Mouse (Mus musculus): ENCODE results near the gene Kif26a. TPM values are rescaled to one million over a fixed set of nuclear protein-coding genes. Genes with fewer than 3 reads are reported as not detected.

Gene Kif26a
- total RNA-seq (2021), result 1 to 10 TPM; 2.7 to 4.5 TPM
- long read RNA-seq, experiment 1, result 0 reads
- long read RNA-seq, experiment 2, partial matches to known transcripts, result 0 of 2 reads
- long read RNA-seq, experiment 2, other reads (novel, unspliced or antisense), result 2 of 2 reads

DNA sequence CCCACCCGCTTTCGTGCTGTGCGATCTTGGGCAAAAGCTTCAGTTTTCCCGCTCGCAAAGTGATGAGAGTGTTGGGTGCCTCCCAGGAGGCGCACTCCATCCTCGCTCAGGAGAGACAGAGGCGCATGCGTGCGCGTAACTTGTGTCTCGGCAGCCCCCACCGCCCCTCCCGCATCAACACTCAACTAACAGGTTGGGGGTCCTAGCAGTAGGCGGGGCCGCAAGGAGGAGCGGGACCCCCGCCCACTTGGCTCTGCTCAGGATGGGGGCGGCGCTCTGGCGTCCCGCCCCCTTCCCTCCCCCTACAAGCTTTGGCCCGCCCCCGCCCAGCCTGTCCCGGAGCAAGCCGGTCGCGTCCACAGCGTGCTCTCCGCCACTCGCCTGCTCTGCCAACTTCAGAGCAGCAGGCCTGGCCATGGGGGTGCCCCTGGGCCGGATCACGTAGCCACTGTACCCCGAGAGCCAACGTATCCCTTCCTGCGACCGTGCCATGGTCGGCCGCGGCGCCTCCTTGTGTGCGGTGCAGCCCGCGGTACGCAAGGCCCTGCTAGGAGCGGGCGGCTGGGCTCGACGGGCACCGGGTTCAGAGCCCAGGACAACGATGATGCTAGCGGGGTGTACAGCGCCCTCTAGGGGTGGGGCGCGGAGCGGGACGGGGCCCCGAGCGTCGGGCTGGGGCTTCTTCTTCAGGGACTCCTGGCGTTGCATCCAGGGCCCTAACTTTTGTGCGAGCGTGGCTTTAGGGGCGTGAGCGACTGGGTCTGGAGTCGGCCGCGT, at the start of gene Kif26a:
TSS of gene Kif26a (plus strand) at position 334 of the 777 bp plus-strand sequence.
- peak; percentile 40 for DNase-seq (ENCODE audit: low spot score)

GRCm38 (mm10) chr12:112096733-112097117, 49.3 kb upstream of the Kif26a start:
- DNase-seq (ENCODE audit: low spot score), result no peak

- no peak for DNase-seq (ENCODE audit: low spot score)
Observed at GRCm38 (mm10) chr12:112100106-112100505, 45.9 kb upstream of the Kif26a start.

DNA sequence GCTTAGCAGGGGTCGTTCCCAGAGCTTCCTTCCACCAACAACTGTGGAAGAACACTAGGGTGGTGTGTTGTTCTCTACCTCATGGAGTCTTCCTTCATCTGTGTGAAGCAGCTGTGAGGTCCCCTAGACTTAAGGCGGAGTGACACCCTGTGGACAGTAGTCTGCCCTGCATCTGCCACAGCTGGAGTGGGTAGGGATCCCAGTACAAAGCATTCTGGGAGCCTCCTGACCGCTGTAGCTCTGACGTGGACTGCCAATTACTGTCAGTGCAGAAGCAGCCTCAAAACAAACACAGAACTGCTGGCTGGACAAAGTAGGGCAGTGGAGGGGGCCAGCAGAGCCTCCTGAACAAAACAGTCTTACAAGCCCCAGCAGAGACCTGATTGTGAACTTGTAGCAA, 45.0 kb upstream of the Kif26a start:
- DNase-seq (ENCODE audit: low spot score), result no peak

DNA sequence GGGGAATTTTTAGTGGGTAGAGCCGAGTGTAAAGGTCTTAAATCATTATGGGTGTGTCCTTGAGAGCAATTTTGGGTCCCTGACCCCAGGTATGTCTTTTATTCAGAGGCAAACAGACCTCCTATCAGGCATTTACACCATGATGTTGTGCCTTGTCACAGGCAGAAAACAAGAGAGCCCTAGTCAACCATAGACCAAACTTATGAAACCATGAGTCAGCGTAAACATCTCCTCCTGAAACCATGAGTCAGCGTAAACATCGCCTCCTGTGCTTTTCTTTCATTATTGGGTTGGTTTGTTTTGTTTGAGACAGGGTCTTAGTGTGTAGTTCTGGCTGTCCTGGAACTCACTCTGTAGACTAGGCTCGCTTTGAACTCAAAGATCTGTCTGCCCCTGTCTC, 42.8 kb upstream of the Kif26a start:
- no peak for DNase-seq (ENCODE audit: low spot score)

DNA sequence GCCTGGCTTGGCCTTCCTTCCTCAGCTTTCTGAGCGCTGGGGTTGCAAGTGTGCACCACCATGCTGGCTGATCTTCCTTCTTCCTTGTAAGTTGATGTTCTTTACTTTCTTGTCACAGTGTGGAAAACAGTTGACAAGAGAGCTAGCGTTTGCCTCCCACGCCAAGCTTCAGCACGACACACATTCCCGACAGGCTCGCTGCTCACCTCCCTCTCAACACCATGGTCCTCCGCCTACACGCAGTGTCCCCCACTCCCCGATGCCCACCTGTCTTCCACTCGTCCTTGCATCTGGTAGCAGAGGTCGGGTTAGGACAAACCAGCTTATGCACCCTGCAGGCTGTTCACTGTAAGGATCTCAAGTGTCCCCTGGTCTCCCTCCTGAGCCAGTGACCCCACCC, 41.1 kb upstream of the Kif26a start:
- no peak for DNase-seq (ENCODE audit: low spot score)

DNA sequence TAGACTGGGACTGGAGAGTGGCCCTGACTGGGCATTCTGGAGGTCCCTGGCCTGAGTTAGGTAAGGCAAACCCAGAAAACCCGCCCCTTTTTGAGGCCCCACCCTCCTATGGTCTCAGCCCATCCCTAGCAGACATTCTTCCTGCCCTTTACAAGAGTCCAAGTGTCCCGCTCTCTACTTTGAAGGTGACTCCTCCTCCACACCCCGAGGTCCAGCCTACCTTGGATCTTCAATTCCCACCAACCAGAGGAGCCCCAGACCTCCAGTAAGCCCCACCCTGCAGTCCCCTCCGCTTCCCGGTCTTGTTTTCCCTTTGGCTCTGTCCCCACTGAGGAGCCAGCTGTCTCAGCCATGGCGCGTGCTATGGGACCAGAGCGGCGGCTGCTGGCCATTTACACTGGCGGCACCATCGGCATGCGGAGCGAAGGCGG, 39.5 kb upstream of the Kif26a start, which contains the start of gene Aspg:
TSS of gene Aspg (plus strand) at position 139 of the 431 bp plus-strand sequence.
- DNase-seq (ENCODE audit: low spot score), result no peak

DNA sequence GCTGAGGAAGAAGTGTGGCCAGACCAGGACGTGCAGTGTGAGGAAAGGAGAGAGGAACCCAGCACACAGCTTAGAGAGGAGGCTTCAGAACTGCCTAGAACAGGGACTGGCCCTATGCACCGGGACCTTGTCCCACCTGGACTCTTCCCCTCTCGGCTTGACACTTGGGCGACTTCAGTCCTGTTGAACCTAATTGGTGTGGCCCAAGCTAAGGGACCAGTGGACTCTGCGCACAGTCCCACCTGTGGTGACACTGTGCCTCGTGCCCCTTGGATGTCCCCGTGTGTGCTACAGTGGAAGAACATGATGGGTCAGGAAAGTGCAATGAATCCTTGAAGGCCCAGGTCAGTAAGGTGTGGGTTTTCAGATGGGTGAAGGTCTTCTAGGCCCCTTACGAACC, 38.3 kb upstream of the Kif26a start:
- no peak for DNase-seq (ENCODE audit: low spot score)

- no peak for DNase-seq (ENCODE audit: low spot score)
Observed at GRCm38 (mm10) chr12:112108696-112109445, 37.1 kb upstream of the Kif26a start.

GRCm38 (mm10) chr12:112109701-112110100, 36.3 kb upstream of the Kif26a start:
- DNase-seq (ENCODE audit: low spot score), result no peak

GRCm38 (mm10) chr12:112111323-112111722, 34.7 kb upstream of the Kif26a start:
- DNase-seq (ENCODE audit: low spot score), result no peak

DNA sequence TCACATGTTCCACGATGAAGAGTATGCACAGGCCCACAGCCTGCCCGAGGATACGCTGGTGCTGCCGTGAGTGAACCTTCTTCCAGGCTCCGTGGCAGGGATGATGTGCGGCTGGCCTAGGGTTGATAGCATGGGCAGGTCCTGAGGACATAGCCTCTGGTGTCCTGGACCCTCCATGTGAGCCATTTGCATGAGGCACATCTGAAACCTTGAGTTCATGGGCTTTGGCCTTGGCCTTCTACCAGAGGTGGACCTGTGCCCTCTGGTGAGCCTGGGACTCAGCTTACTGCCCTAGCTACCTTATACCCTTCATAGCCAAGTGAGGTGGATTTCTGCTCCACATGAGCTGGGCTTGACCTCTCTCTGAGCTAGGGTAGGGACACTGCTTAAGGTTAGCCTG, 33.8 kb upstream of the Kif26a start:
- no peak for DNase-seq (ENCODE audit: low spot score)

DNA sequence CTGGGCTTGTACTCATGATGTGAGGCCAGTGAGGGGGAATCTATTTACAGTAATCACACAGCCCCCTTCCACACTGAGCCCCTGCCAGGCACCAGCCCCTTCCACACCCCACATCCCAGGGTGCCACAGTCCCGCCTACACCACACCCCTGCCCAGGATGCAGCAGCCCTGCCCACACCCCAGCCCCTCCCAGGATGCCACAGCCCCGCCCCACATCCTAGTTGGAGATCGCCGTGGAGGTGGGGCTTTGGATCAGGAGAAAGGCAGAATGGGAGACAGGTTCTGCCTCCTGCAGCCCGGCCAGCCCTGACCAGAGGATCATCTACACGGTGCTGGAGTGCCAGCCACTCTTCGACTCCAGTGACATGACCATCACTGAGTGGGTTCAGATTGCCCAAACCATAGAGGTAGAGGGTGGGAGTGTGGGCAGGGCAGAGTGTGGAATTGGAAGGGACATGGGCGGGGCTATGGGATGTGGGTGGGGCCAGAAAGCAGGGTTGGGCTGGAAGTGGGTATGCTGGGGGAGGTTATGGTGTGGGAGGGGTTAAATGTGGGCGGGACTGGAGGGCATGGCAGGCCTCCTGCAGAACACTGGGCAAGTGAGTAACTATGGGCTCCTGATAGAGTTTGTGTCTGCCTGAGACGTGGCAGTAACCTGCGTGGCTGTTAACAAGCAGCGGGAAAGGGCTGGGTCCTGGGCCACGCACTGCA, 33.2 kb upstream of the Kif26a start:
- no peak for DNase-seq (ENCODE audit: low spot score)

GRCm38 (mm10) chr12:112113710-112114109, 32.3 kb upstream of the Kif26a start:
- peak; percentile 88 for DNase-seq (ENCODE audit: low spot score)

DNA sequence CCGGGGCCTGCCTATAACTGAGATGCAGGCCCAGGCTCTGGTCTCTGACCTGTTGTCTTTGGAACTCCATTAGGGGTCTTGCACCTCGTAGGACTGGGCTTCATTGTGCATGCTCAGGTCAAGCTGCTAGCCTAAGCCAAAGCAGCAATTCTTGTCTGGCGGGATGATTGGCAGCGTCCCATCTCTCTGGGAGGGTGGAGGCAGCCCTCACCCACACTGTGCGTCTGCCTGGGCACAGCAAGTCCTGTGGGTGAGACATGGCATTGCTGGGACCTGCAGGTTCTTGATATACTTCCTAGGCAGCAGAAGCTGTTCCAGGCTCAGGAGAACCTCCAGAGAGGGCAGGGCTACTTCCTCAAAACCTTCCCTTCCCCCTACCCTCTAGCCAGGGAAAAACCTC, 29.0 kb upstream of the Kif26a start:
- DNase-seq (ENCODE audit: low spot score), result no peak

- no peak for DNase-seq (ENCODE audit: low spot score)
Observed at GRCm38 (mm10) chr12:112117649-112118048, 28.4 kb upstream of the Kif26a start.

GRCm38 (mm10) chr12:112121188-112121587, 24.8 kb upstream of the Kif26a start:
- no peak for DNase-seq (ENCODE audit: low spot score)

DNA sequence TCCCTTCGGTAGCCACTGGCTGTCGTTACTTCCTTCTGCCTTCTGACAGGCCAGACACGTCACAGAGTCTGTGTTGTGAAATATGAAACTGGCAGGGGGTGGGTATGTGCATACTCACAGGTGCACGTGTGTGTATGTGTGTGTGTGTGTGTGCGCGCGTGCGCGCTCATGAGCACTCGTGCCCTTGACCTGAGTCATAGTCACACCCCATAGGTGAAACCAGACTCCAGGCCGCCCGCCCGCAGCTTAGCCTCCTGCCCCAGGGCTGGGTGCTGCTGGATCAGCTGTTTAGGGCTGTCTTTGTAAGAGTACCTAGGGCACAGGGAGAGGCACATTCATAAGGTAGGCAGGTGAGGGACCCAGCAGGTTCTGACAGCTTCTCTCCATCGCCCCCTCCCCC, 20.1 kb upstream of the Kif26a start:
- DNase-seq (ENCODE audit: low spot score), result no peak

DNA sequence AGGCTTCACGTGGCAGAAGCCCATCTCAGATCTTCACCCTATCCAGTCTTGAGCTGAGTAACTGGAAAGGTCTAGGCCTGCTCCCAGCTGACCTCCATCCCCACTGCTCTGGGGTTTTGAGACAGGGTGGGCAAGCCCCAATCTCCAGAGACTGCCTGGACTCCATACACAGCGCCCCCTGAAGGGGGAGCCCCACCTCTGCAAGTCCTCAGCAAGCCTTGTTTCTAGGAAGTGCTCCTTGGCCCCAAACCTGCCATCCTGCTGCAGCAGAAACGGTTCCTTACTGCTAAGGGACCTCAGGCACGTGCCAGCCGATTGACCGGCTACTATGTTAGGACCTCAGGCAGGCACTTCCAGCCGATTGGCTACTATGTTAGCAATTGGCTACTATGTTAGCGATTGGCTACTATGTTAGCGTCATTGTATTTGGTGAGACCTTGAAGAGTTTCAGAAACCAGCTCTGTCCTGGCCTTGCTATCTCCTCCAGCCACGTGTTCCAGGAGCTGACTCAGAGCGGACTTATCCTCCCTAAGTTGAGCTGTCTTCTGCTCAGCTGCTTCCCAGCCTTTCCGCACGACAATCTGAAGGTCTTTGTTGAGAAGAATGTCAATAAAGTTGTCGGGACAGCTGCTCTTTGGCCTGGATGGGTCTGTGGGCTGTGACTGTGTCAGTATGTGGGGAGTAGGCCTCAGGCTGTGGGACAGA, 18.9 kb upstream of the Kif26a start:
- DNase-seq (ENCODE audit: low spot score), result no peak

DNA sequence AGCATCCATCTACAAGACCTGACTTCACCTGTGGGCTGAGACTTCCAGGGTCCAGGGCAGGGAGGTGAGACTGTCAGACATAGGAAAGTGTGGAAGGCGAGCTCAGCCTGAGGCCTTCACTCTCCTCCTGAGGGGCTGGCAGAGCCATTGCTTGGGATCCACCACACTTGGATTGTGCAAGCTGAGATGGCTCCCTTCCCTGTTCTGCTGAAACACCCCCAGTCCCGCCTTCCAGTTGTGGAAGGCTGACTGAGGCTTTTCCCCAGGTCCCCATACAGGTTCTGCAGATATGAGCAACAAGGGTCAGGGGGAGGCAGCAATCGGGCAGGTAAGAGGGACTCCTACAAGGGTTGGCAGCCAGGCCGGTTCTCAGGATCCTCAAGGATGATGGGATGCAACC, 17.5 kb upstream of the Kif26a start:
- no peak for DNase-seq (ENCODE audit: low spot score)

- DNase-seq (ENCODE audit: low spot score), result no peak
Observed at GRCm38 (mm10) chr12:112129300-112129856, 16.6 kb upstream of the Kif26a start.

All from gastrocnemius, adult 18-20 months (tissue).